Mouse (Mus musculus) ZHBTc4 (cell line): ENCODE measurements around the gene Lrrn3.

Source experiments
- DNase-seq: peaks from one replicate; pipeline ENCODE4 v3.0.0-alpha.2; 2011; ENCODE audit warnings: low read depth, low spot score

Lrrn3 gene

GRCm38 (mm10) chr12:41486331-41486730, at the start of gene Lrrn3:
Gene Lrrn3, minus strand, starts transcription at chr12:41486431.
- no peak for DNase-seq

GRCm38 (mm10) chr12:41528410-41528809, 42.2 kb upstream of the Lrrn3 start:
- no peak for DNase-seq

GRCm38 (mm10) chr12:41526688-41527087, 40.5 kb upstream of the Lrrn3 start:
- no peak for DNase-seq

GRCm38 (mm10) chr12:41521671-41522070, 35.4 kb upstream of the Lrrn3 start:
- DNase-seq, result no peak

- no peak for DNase-seq
These were observed 34.1 kb upstream of the Lrrn3 start for GRCm38 (mm10) chr12:41520326-41520725.

GRCm38 (mm10) chr12:41518897-41519296, 32.7 kb upstream of the Lrrn3 start:
- no peak for DNase-seq

- DNase-seq, result no peak
These were observed 24.4 kb upstream of the Lrrn3 start for GRCm38 (mm10) chr12:41510588-41510987.

GRCm38 (mm10) chr12:41508610-41509009, 22.4 kb upstream of the Lrrn3 start:
- no peak for DNase-seq

GRCm38 (mm10) chr12:41500049-41500820, 14.0 kb upstream of the Lrrn3 start:
- no peak for DNase-seq

GRCm38 (mm10) chr12:41494620-41495019, 8.4 kb upstream of the Lrrn3 start:
- DNase-seq, result peak; percentile 68

GRCm38 (mm10) chr12:41487005-41487404, 774 bp upstream of the Lrrn3 start:
- peak; percentile 70 for DNase-seq

- peak; percentile 8 for DNase-seq
These were observed 567 bp downstream of the Lrrn3 start for GRCm38 (mm10) chr12:41485512-41486215.

GRCm38 (mm10) chr12:41484689-41485511, 1.3 kb downstream of the Lrrn3 start:
- DNase-seq, result peak; percentile 9

- DNase-seq, result no peak
These were observed 2.4 kb downstream of the Lrrn3 start for GRCm38 (mm10) chr12:41483593-41484451.

GRCm38 (mm10) chr12:41483091-41483592, 3.1 kb downstream of the Lrrn3 start:
- no peak for DNase-seq

- DNase-seq, result no peak
These were observed 4.7 kb downstream of the Lrrn3 start for GRCm38 (mm10) chr12:41481486-41481885.

- DNase-seq, result no peak
These were observed 17.0 kb downstream of the Lrrn3 start for GRCm38 (mm10) chr12:41469096-41469801.

- no peak for DNase-seq
These were observed 17.7 kb downstream of the Lrrn3 start for GRCm38 (mm10) chr12:41468374-41468991.

- no peak for DNase-seq
These were observed 47.8 kb downstream of the Lrrn3 start for GRCm38 (mm10) chr12:41438446-41438845.
